Mouse (Mus musculus): Measurements from ENCODE around the gene Hal.

DNA sequence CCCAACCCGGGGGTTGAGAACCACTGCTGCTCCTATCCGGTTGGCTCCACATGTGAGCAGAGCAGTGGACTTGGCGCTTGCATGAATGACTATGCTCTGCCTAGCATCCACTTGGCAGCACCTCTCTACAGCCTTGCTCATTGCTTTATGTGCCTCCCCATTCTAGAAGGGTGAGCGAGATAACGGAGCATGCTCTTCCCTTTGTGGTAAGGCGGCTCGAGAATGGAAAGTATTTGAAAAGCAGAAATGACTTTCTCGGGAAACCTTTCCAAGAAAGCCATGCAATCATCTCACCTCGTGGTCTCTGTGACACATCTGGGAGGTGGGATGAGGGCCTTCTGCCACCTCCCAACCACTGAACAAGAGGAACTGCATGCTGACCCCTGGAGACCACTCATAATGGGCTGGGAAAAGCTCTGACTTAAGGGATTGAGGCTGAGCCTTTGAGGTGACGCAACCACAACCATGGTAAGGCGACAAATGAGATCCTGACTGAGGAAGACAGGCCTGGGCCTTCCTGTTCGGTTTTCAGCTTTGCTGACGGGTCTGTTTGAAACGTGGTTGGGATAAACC lies 76.0 kb downstream of the Hal start:
- TF ChIP-seq POLR2A (IDR thresholded peaks at IDR 0.05; ENCODE audit: low read depth, low read length) (no peak), CTCF (conservative IDR thresholded peaks at IDR 0.05; ENCODE audit: insufficient read depth, insufficient read length, low read depth, low read length) (no peak)
